Mouse (Mus musculus): ENCODE measurements at regions not wholly inside any gene's neighbourhood (a gene's known extent, or its start where the extent isn't known, plus 50 kb on each side); places are given as distances from the start of the nearest gene placed in this dataset.
A peak's percentile ranks its signal among the peaks of the same experiment; 100 is the strongest.

DNA sequence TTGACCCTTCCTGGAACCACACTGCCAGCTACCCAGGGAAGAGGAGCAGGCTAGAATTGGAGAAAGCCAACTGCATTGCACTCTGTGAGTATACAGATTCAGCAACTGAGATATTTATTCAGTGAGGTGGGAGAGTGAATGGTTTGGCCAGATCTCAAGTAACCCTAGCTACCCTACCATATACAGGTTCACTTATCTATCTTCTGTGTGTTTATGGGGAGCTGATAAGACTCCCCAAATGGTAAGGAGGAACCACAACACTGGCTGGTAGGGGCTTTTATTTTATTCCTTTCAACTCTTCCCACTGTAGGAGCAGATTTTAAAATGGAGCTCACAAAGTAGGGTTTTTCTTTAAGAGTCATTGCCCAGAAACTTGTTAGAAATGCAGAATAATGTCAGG, 62.9 kb downstream of the Arrdc3 start:
- DNase-seq (ENCODE audit: extremely low spot score in 1 of 2, low spot score in 1 of 2): no peak

GRCm38 (mm10) chr13:80947705-80948104, 64.5 kb downstream of the Arrdc3 start:
- DNase-seq (ENCODE audit: extremely low spot score in 1 of 2, low spot score in 1 of 2): peak; percentile 22 to 29

DNA sequence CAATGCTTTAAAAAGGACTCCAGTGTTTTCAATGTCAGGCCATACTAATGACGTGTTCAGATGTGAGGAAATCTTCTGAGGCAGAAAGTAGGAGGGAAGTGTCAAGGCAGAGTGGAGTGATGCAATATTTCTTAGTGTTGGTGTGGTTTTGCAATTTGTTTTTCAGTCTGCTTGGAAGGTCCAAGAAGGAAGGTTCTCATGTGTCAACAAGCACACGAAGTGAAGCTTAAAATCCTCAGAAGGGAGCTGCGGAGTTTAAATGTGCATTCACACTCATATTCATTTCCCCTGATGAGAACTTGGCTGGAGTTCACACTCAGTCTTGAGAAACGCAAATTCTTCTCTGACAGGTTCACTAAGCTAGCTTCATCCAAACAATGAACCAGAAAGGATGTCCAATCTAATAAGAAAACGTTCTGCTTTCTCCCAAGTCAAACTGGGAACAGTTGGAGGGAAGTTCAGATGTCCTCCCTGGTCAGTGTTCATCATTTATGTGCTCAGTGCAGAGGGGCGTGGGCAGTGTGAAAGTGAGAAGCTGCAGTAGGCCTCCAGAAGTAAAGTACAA, 66.0 kb downstream of the Arrdc3 start:
- DNase-seq (ENCODE audit: extremely low spot score in 1 of 2, low spot score in 1 of 2): no peak

DNA sequence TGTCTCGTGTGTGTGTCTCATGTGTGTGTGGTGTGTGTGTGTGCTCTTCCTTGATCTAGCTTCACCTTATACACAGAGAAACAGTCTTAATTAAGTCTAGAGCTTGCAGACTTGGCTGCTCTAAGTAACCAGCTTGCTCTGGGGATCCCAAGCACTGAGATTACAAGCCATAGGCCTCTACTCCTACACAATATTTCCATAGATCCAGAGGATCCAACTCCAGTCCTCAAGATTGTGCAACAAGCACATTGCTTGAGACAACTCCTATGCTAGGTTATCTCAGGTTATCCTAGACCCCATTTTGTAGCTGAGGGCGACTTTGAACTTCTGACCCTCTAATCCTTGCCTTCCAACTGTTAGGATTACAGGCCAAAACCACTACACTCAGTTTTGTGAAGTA, 67.1 kb downstream of the Arrdc3 start:
- DNase-seq (ENCODE audit: extremely low spot score in 1 of 2, low spot score in 1 of 2): no peak

GRCm38 (mm10) chr13:80950803-80951202, 67.6 kb downstream of the Arrdc3 start:
- no peak for DNase-seq (ENCODE audit: extremely low spot score in 1 of 2, low spot score in 1 of 2)

DNA sequence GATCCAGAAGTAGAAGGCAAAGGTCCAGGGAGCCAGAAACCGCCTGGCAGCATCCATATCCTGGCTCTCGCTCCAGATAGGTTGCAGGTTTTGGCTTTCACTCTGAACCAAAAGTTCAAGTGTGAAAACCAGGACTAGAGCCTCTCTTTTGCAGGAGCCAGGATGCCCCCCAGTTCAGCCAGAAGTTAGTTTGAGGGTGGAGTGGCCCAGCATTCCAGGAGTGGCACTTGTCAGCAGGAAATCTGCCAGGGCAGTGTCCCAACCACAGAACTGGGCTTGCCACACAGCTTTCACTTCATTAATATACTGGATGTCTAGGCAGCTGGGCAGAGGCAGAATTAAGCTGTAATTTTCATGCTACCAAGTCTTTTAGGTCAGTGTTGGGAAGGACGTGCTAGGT, 68.1 kb downstream of the Arrdc3 start:
- DNase-seq (ENCODE audit: extremely low spot score in 1 of 2, low spot score in 1 of 2): no peak

- DNase-seq (ENCODE audit: extremely low spot score in 1 of 2, low spot score in 1 of 2): no peak
Observed at GRCm38 (mm10) chr13:80952851-80953250, 69.7 kb downstream of the Arrdc3 start.

- no peak for DNase-seq (ENCODE audit: extremely low spot score in 1 of 2, low spot score in 1 of 2)
Observed at GRCm38 (mm10) chr13:80954059-80954645, 71.0 kb downstream of the Arrdc3 start.

DNA sequence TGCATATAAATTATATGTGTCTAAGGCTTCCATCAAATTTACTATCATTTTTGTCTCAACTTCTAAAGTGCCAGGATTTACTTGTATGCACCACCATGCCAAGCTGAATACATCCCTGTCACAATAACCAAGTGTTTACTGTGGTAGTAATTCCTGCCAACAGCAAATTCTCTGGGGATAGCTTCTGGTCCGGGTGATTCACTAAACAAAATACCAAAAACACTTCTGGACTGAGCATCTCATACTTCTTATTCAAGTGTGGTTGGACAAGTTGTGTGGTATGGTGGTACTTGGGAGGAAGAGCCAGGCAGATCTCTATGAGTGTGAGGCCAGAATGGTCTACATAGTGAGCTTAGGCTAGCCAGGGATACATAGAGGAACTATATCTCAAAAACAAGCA, 73.8 kb downstream of the Arrdc3 start:
- DNase-seq (ENCODE audit: extremely low spot score in 1 of 2, low spot score in 1 of 2): no peak

DNA sequence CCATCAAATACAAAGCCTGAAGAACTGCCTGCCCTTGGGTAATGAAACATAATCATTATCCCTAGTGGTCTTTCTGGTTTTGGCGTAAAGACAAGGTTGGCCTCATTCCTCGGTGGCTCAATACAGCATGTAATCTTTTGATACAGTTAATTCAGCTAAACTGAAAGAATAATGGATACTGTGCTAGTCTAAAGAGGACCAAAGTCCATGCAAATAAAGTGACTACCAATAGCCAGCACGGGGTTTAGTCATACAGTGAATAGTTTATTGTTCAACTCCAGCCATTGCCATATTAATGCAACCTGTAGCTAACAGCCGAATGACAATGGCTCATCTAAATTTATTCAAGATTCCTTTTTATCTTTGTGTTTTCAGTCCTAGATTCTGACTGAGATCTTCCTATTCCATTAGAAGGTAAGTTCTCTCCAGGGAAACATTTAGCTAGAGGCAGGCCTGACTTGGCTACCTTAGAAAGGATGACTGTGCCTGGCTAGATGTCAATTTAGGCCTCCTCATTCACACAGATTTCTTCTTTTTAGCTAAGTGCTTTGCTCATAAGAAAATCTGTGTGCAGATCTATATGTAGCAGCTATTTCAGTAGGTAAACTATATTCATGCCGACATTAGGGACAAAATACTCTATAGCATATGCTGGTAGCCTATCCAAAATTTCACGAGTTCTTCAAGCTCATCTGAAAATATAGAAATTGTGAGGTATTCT, 74.4 kb downstream of the Arrdc3 start:
- no peak for DNase-seq (ENCODE audit: extremely low spot score in 1 of 2, low spot score in 1 of 2)

DNA sequence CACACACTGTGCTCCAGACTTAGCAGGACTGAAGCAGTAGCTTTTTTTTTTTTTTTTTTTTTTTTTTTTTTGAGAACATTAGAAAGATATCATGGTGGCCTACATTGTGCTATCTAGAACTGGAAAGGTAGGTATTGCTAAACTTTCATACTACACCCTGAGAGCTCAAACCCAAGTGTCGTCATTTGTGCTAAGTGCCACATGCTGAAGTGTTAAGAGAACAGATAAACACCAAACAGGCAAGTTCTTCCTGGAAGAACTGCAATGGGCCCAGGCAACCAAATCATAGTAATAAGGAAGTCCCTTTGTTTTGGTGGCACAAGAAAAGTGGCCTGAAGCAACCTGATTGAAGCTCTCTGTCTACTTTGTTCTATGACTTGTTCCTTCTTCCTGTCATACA, 76.6 kb downstream of the Arrdc3 start:
- no peak for DNase-seq (ENCODE audit: extremely low spot score in 1 of 2, low spot score in 1 of 2)

GRCm38 (mm10) chr13:80961985-80962617, 78.9 kb downstream of the Arrdc3 start:
- DNase-seq (ENCODE audit: extremely low spot score in 1 of 2, low spot score in 1 of 2): no peak

DNA sequence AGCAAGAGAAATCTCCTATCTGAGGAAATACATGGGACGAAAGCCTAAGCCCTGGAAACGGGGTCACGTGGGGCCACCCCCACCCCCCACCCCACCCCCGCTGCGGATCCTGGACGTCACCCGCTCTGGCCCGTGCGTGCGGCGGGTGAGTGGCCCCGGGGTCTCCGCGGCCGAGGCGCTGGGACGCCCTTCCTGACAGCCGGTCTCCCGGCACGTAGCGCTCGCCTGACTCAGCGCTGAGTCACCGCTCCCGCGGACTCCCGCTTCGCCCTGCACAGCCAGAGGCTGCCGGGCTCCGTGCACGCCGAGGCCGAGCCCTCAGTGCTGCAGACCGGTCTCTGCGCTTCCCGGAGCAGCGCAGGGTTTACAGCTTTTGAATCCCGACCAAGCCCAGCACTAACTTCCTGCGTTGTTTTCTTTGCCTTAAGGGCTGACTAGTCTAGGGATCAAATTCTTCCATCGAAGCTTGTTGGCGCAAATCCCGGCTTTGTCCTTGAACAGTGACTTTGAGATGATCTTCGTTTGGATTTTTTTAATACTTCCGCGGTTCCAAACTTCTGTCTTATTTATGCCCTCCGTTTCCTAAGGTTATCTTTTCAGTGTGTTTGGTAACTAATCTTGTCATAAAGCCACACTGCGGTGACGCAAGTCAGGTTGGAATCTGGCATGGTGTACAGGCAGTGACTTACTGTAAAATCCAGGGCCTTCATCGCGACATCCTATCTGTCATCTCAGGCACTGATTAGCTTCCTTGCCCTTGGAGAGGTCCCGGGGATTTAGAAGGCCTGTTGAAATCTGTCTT, 79.8 kb downstream of the Arrdc3 start:
- DNase-seq (ENCODE audit: extremely low spot score in 1 of 2, low spot score in 1 of 2): peak in 1 of 2 experiments; percentile 61

DNA sequence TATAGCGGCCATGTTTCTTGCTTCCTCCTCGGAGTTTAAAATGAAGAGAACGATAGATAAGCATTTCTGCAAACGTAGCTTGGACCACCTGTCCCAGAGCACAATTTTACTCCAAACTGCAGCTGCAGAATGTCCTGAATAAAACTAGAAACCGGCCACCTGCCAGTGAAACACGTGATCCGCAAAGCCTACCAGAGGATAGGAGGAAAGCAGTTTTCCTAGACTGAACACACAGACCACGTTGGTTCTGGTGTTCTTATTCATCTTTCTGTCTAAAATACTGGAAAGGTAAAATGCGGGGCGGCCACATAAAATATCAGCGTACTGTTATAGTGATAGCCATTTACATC, 80.4 kb downstream of the Arrdc3 start:
- DNase-seq (ENCODE audit: extremely low spot score in 1 of 2, low spot score in 1 of 2): peak in 1 of 2 experiments; percentile 26

DNA sequence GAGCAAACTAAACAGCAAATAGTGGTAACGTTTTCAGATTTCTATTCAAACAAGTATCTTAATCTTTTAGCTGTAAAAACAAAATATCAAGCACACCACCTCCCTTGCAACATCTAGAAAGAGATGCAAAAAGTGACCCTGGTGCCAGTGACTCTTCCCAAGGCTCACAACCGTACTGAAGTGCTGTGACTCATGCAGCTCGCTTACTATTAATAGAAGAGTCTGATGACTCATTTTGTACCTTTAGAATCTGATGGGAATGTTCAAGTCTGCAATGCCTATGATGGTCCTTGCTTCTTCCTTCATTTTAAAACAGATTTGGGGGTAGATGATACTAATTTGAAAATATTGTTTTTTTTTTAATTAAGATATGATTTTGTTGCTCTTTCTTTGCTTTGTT, 88.5 kb downstream of the Arrdc3 start:
- DNase-seq (ENCODE audit: extremely low spot score in 1 of 2, low spot score in 1 of 2): peak in 1 of 2 experiments; percentile 54

- no peak for DNase-seq (ENCODE audit: extremely low spot score in 1 of 2, low spot score in 1 of 2)
Observed at GRCm38 (mm10) chr13:80974424-80974823, 91.2 kb downstream of the Arrdc3 start.

- DNase-seq (ENCODE audit: extremely low spot score in 1 of 2, low spot score in 1 of 2): no peak
Observed at GRCm38 (mm10) chr13:80977266-80977665, 94.1 kb downstream of the Arrdc3 start.

- DNase-seq (ENCODE audit: extremely low spot score in 1 of 2, low spot score in 1 of 2): no peak
Observed at GRCm38 (mm10) chr13:80981201-80981600, 98.0 kb downstream of the Arrdc3 start.

DNA sequence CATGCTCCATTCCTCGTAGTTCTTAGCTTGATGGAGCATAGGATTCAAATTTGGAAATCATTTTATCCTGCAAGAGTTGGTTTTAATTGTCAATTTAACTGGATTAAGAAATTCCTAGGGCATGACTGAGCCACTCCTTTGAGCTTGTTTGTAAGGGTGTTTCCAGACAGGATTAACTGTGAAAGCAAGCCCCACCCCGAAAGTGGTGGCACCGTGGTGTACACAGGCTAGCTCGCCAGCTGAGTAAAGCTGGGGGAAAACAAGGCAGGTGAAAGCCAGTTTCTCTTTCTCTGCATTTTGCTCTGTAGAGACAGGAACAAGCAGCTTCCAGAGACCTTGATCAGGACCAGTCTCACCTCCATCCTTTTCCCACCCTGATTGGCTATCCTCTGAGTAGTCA, 103.5 kb downstream of the Arrdc3 start:
- DNase-seq (ENCODE audit: extremely low spot score in 1 of 2, low spot score in 1 of 2): no peak

GRCm38 (mm10) chr13:80989756-80990155, 106.6 kb downstream of the Arrdc3 start:
- no peak for DNase-seq (ENCODE audit: extremely low spot score in 1 of 2, low spot score in 1 of 2)

- DNase-seq (ENCODE audit: extremely low spot score in 1 of 2, low spot score in 1 of 2): no peak
Observed at GRCm38 (mm10) chr13:80992342-80992741, 109.2 kb downstream of the Arrdc3 start.
